Mouse (Mus musculus): ENCODE data around the gene Krt17. TPM values are rescaled to one million over a fixed set of nuclear protein-coding genes. Genes with fewer than 3 reads are reported as not detected.
"Not testable (repeated sequence)": the region's sequence is repeated elsewhere in the genome, so short reads cannot be mapped to it uniquely, and the experiment has no call there.

Gene Krt17
- polyA plus RNA-seq, 1 experiment from 2014 or later = 3.2 TPM

- no peaks in the 10 kb centered on the region for H3K4me1 ChIP-seq
- no peak overlapping the region for H3K4me3 ChIP-seq
- no peaks in the 10 kb centered on the region for H3K9me3 ChIP-seq (replicated peaks)
- H3K27me3 ChIP-seq = no peaks in the 10 kb centered on the region
- H3K36me3 ChIP-seq = no peaks in the 10 kb centered on the region
- ATAC-seq (ENCODE audit: low FRiP score) = no peak
- 94% methylated on average over 9 of the region's 9 CpGs for WGBS
- H3K27ac ChIP-seq = no peak overlapping the region
- H3K9ac ChIP-seq = no peak overlapping the region
- H3K4me2 ChIP-seq (replicated peaks) = no peak overlapping the region
Observed at GRCm38 (mm10) chr11:100259079-100259478, 1.8 kb downstream of the Krt17 start.

- no peak for ATAC-seq (ENCODE audit: low FRiP score)
- 88% methylated on average over 1 of the region's 1 CpGs for WGBS
- Histone ChIP-seq H3K9me3 (replicated peaks) (no peaks in the 10 kb centered on the region), H3K9ac (no peak overlapping the region), H3K4me2 (replicated peaks) (no peak overlapping the region), H3K4me3 (no peak overlapping the region), H3K36me3 (no peaks in the 10 kb centered on the region), H3K27me3 (no peaks in the 10 kb centered on the region), H3K27ac (no peak overlapping the region), H3K4me1 (no peaks in the 10 kb centered on the region)
Observed at GRCm38 (mm10) chr11:100257967-100258366, 2.9 kb downstream of the Krt17 start.

DNA sequence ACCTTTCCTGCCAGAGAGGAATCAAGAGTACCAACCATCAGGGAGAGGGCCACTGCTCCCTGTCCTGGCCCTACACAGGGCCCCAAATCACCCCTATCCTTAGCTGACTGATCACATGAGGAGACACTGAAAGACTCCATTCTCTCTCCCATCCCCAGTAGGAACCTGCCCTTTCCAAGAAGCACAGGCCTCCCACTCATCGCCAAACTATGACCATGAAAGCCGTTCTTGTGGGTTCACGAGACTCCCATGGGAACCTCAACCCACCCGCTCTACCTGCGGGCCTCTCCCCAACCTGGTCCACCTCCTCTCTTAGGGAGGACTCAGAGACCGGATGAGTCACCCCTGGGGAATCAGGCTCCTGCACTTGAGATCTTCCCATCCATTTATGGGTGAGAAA, 5.3 kb downstream of the Krt17 start:
- Histone ChIP-seq H3K4me1 (no peaks in the 10 kb centered on the region), H3K36me3 (no peaks in the 10 kb centered on the region), H3K9ac (no peak overlapping the region), H3K4me3 (no peak overlapping the region), H3K4me2 (replicated peaks) (no peak overlapping the region), H3K27ac (no peak overlapping the region), H3K9me3 (replicated peaks) (no peaks in the 10 kb centered on the region), H3K27me3 (no peaks in the 10 kb centered on the region)
- 92% methylated on average over 6 of the region's 6 CpGs for WGBS
- ATAC-seq (ENCODE audit: low FRiP score) = no peak

GRCm38 (mm10) chr11:100254360-100255090, 6.3 kb downstream of the Krt17 start:
- WGBS = 81% methylated on average over 5 of the region's 5 CpGs
- H3K36me3 ChIP-seq = no peaks in the 10 kb centered on the region
- no peak for ATAC-seq (ENCODE audit: low FRiP score)
- H3K27me3 ChIP-seq = no peaks in the 10 kb centered on the region
- no peak overlapping the region for H3K27ac ChIP-seq
- H3K4me3 ChIP-seq = no peak overlapping the region
- no peak overlapping the region for H3K4me2 ChIP-seq (replicated peaks)
- no peaks in the 10 kb centered on the region for H3K4me1 ChIP-seq
- no peak overlapping the region for H3K9ac ChIP-seq
- H3K9me3 ChIP-seq (replicated peaks) = no peaks in the 10 kb centered on the region; the same call in 1 of the 2 replicates

DNA sequence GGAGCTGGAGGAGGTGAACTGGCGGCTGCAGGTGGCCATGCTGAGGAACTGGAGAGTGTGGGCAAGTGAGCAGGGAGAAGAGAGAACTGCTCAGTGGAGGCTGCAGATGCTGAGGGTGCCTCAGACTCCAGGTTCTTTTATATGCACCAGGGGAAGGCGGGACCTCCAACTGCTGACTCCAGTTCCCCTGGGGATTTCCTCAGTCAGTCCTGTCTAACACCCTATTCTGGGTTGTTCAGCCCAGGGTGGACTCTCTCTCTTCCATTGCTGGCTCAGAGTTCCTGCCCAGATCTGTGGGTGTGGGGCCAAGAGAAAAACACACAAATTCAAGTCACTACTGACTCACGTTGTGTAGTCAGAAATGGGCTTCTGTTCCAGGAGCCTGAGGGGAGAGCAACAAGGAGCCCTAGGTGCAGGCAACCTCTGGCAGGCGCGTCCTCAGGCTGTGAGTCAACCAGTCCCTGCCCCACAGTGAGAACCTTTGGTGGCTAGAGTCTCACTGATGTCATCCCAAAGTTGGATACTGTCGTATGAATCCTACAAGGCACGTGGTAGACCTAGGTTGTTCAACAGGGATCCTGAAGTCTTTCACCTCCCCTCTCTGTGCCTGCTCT, 11.9 kb downstream of the Krt17 start, which contains the start of gene Krt16:
Gene Krt16 (minus strand): TSS at position 51 of the 614 bp plus-strand sequence.
- Histone ChIP-seq H3K27me3 (no peaks in the 10 kb centered on the region), H3K27ac (no peak within 1 kb of the TSS), H3K36me3 (no peaks in the 10 kb centered on the region), H3K4me1 (no peaks in the 10 kb centered on the region), H3K4me3 (no peak within 1 kb of the TSS), H3K9ac (no peak within 1 kb of the TSS), H3K4me2 (replicated peaks) (no peak within 1 kb of the TSS), H3K9me3 (replicated peaks) (no peaks in the 10 kb centered on the region; the same call in 1 of the 2 replicates)
- no peak for ATAC-seq (ENCODE audit: low FRiP score)
- 84% methylated on average over 7 of the region's 7 CpGs for WGBS

- H3K9ac ChIP-seq; ATAC-seq (ENCODE audit: low FRiP score); H3K4me1 ChIP-seq; H3K36me3 ChIP-seq; H3K27me3 ChIP-seq; H3K4me3 ChIP-seq; H3K4me2 ChIP-seq (replicated peaks); H3K9me3 ChIP-seq (replicated peaks); H3K27ac ChIP-seq: not testable (repeated sequence)
- 75% methylated on average over 7 of the region's 7 CpGs for WGBS
Observed at GRCm38 (mm10) chr11:100246471-100246870, 14.4 kb downstream of the Krt17 start.

DNA sequence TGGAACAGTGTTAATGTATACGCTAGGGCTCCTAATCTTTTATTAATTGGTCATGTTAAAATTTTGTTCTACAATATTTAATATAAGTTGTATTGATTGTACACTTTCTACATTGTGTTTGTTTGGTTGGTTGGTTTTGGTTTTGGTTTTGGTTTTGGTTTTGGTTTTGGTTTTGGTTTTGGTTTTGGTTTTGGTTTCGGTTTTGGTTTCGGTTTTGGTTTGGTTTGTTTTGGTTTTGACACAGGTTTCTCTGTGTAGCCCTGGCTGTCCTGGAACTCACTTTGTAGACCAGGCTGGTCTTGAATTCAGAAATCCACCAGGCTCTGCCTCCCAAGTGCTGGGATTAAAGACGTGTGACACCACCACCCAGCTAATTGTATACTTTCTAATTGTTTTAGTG, 20.6 kb downstream of the Krt17 start:
- H3K4me2 ChIP-seq (replicated peaks); H3K9ac ChIP-seq; H3K4me1 ChIP-seq; H3K9me3 ChIP-seq (replicated peaks); ATAC-seq (ENCODE audit: low FRiP score); H3K27me3 ChIP-seq; H3K27ac ChIP-seq; H3K4me3 ChIP-seq; H3K36me3 ChIP-seq: not testable (repeated sequence)
- WGBS = 88% methylated on average over 4 of the region's 4 CpGs

- H3K27ac ChIP-seq = no peak overlapping the region
- no peak overlapping the region for H3K4me3 ChIP-seq
- WGBS = 64% methylated on average over 8 of the region's 8 CpGs
- H3K4me2 ChIP-seq (replicated peaks) = no peak overlapping the region
- H3K9ac ChIP-seq = no peak overlapping the region
- no peaks in the 10 kb centered on the region for H3K36me3 ChIP-seq
- H3K27me3 ChIP-seq = no peaks in the 10 kb centered on the region
- ATAC-seq (ENCODE audit: low FRiP score) = no peak
- H3K9me3 ChIP-seq (replicated peaks) = peaks cover 9% of the 10 kb centered on the region; the same call in 1 of the 2 replicates
- no peaks in the 10 kb centered on the region for H3K4me1 ChIP-seq
Observed at GRCm38 (mm10) chr11:100221741-100222140, 39.1 kb downstream of the Krt17 start.

- no peak for ATAC-seq (ENCODE audit: low FRiP score)
- Histone ChIP-seq H3K4me1 (no peaks in the 10 kb centered on the region), H3K4me2 (replicated peaks) (no peak overlapping the region), H3K27ac (no peak overlapping the region), H3K9me3 (replicated peaks) (0 out of 2 replicates have a peak, but pooled peaks cover 3% of the 10 kb centered on the region), H3K4me3 (no peak overlapping the region), H3K27me3 (no peaks in the 10 kb centered on the region), H3K9ac (no peak overlapping the region), H3K36me3 (no peaks in the 10 kb centered on the region)
- 88% methylated on average over 4 of the region's 4 CpGs for WGBS
Observed at GRCm38 (mm10) chr11:100219304-100219703, 41.5 kb downstream of the Krt17 start.

DNA sequence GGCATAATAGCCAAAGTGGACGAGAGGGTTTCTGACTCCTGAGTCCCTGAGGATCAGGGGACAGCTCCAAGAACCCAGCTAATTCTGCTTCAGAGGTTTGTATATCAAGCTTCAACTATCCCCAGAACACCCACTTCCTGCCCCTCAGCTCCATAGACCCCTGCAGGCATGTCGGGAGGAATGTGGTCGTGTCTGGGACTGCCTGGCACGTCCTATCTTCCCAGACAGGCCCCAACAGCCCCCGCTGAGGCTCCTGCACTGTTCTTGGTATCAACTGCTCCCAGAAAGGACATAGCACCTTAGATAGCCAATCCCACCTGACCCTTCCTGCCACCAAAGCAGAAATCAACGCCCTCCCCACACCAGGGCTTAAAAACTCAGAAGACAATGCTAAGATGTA, 52.3 kb downstream of the Krt17 start:
- WGBS = 60% methylated on average over 6 of the region's 6 CpGs
- Histone ChIP-seq H3K36me3 (no peaks in the 10 kb centered on the region), H3K4me3 (no peak overlapping the region), H3K4me2 (replicated peaks) (no peak overlapping the region), H3K9ac (no peak overlapping the region), H3K27me3 (no peaks in the 10 kb centered on the region), H3K4me1 (no peaks in the 10 kb centered on the region), H3K9me3 (replicated peaks) (no peaks in the 10 kb centered on the region), H3K27ac (no peak overlapping the region)
- no peak for ATAC-seq (ENCODE audit: low FRiP score)

DNA sequence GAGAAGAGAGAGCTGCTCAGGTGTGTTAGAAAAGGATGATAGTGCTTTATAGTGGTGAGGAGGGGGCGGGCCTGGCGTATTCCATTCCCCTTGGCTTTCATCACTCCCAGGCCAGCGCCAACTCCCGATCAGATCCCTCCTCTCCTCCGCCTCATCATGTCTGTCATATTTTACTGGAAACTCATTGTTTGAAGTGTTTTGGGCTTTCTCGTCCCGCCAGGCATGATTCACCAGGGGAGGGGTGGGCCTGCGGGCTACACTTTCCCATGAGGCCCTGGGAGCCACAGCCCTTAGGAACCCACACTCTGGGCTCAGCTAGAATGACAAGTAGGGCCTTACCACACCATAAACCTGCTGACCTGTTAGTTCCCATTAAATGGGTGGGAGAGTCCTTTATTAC, 53.3 kb downstream of the Krt17 start, which contains the start of gene Krt14:
Gene Krt14 (minus strand): TSS at position 51 of the 400 bp plus-strand sequence.
- Histone ChIP-seq H3K36me3 (no peaks in the 10 kb centered on the region), H3K27ac (no peak within 1 kb of the TSS), H3K9me3 (replicated peaks) (no peaks in the 10 kb centered on the region), H3K4me2 (replicated peaks) (no peak within 1 kb of the TSS), H3K27me3 (no peaks in the 10 kb centered on the region), H3K4me1 (no peaks in the 10 kb centered on the region), H3K4me3 (no peak within 1 kb of the TSS), H3K9ac (no peak within 1 kb of the TSS)
- 88% methylated on average over 8 of the region's 8 CpGs for WGBS
- no peak for ATAC-seq (ENCODE audit: low FRiP score)
